Mouse (Mus musculus) bone marrow, adult 2 months (tissue): ENCODE results near the gene Hes7. TPM values are rescaled to one million over a fixed set of nuclear protein-coding genes. Genes with fewer than 3 reads are reported as not detected.
"Not testable (repeated sequence)": the region's sequence is repeated elsewhere in the genome, so short reads cannot be mapped to it uniquely, and the experiment has no call there.

Experiments used
- H3K27ac ChIP-seq: fragments of 200-500 bp; 2 replicates; pipeline ENCODE4 v1.5.1; 2012; ENCODE audit warnings: low read depth, mild to moderate bottlenecking, control low read depth, inconsistent platforms, low read length; ENCODE audit not compliant: control insufficient read depth, poor library complexity, insufficient read depth
- H3K4me1 ChIP-seq: fragments of 200-500 bp; 2 replicates; pipeline ENCODE4 v1.6.1; 2011; ENCODE audit warnings: low read length; ENCODE audit not compliant: control insufficient read depth, insufficient read depth
- H3K4me3 ChIP-seq: fragments of 200-500 bp; replicated peaks from 2 replicates; pipeline ENCODE3; 2011; ENCODE audit warnings: mild to moderate bottlenecking, low read depth, low read length, control low read depth; ENCODE audit not compliant: control insufficient read depth
- CTCF ChIP-seq: fragments of 200-500 bp; IDR thresholded peaks from 2 replicates; pipeline ENCODE4 v1.5.1; 2011; ENCODE audit warnings: low read length, control low read depth; ENCODE audit not compliant: control insufficient read depth, insufficient read depth
- POLR2A ChIP-seq: fragments of 200-500 bp; IDR thresholded peaks from 2 replicates; pipeline ENCODE4 v1.6.1; 2011; ENCODE audit warnings: low read depth, mild to moderate bottlenecking, control low read depth, low read length, borderline replicate concordance; ENCODE audit not compliant: control insufficient read depth
- WGBS: fragments of 180-500 bp; shearing (Covaris S2); methylation state at CpG from one replicate; pipeline ENCODE4 v1.1.7; 2018; 5-methylcytosine and 5-hydroxymethylcytosine counted together
- polyA plus RNA-seq: library from polyadenylated mRNA; stranded (reverse); fragments of >200 nt; gene quantifications from 2 replicates; pipeline ENCODE4 v1.2.4, GENCODE M21; 2011; ENCODE audit warnings: low replicate concordance; ENCODE audit not compliant: missing spikeins, insufficient read depth, insufficient read length

Gene Hes7
- polyA plus RNA-seq, 1 experiment, result 1.1 TPM

GRCm38 (mm10) chr11:69090367-69090766 lies 29.8 kb upstream of the Hes7 start:
- no peak for TF ChIP-seq CTCF
- no peak for TF ChIP-seq POLR2A
- peaks cover 3% of the 10 kb centered on the region; the same call in 1 of the 2 replicates for H3K4me1 ChIP-seq
- no peak overlapping the region for H3K4me3 ChIP-seq
- no peak overlapping the region; the same call in 1 of the 2 replicates for H3K27ac ChIP-seq
- 82% methylated on average over 6 of the region's 6 CpGs for WGBS

GRCm38 (mm10) chr11:69091566-69092385 lies 28.4 kb upstream of the Hes7 start:
- Histone ChIP-seq H3K4me3 (no peak overlapping the region), H3K27ac (no peak overlapping the region), H3K4me1 (peaks cover 3% of the 10 kb centered on the region; the same call in 1 of the 2 replicates)
- WGBS, result 70% methylated on average over 7 of the region's 7 CpGs
- no peak for TF ChIP-seq POLR2A
- TF ChIP-seq CTCF, result no peak

- H3K4me1 ChIP-seq, result peaks cover 3% of the 10 kb centered on the region; the same call in 1 of the 2 replicates
- TF ChIP-seq CTCF, result peak; percentile 76
- TF ChIP-seq POLR2A, result no peak
Observed at GRCm38 (mm10) chr11:69092386-69092751, 27.8 kb upstream of the Hes7 start.

GRCm38 (mm10) chr11:69092871-69093270 lies 27.3 kb upstream of the Hes7 start:
- WGBS, result 59% methylated on average over 4 of the region's 4 CpGs
- Histone ChIP-seq H3K4me1 (peaks cover 6% of the 10 kb centered on the region; the same call in 1 of the 2 replicates), H3K27ac (no peak overlapping the region), H3K4me3 (no peak overlapping the region)
- TF ChIP-seq CTCF (no peak), POLR2A (no peak)

More at GRCm38 (mm10) chr11:69092386-69092751, 27.8 kb upstream of the Hes7 start:
- H3K27ac ChIP-seq, result no peak overlapping the region
- H3K4me3 ChIP-seq, result no peak overlapping the region
- WGBS, result 3% methylated on average over 3 of the region's 3 CpGs

GRCm38 (mm10) chr11:69093856-69094255 lies 26.3 kb upstream of the Hes7 start:
- WGBS, result 90% methylated on average over 7 of the region's 7 CpGs
- peaks cover 13% of the 10 kb centered on the region; the same call in 1 of the 2 replicates for H3K4me1 ChIP-seq
- not testable (repeated sequence) for H3K4me3 ChIP-seq, H3K27ac ChIP-seq

GRCm38 (mm10) chr11:69094697-69095429 lies 25.3 kb upstream of the Hes7 start, which contains the start of gene Per1:
Gene Per1 (plus strand): TSS chr11:69095217.
- WGBS, result under 1% methylated on average over 37 of the region's 37 CpGs
- Histone ChIP-seq H3K4me1 (peaks cover 10% of the 10 kb centered on the region; the same call in 1 of the 2 replicates), H3K4me3 (peak within 1 kb of the TSS; percentile 80), H3K27ac (peak within 1 kb of the TSS; percentile 91)
- peak; percentile 58 for TF ChIP-seq POLR2A
- TF ChIP-seq CTCF, result no peak

- H3K27ac ChIP-seq, result peak overlapping the region; percentile 91
- H3K4me1 ChIP-seq, result peaks cover 10% of the 10 kb centered on the region; the same call in 1 of the 2 replicates
- no peak for TF ChIP-seq CTCF
- TF ChIP-seq POLR2A, result no peak
- peak overlapping the region; percentile 80 for H3K4me3 ChIP-seq
- WGBS, result 1% methylated on average over 27 of the region's 27 CpGs
Observed at GRCm38 (mm10) chr11:69095511-69096231, 24.5 kb upstream of the Hes7 start.

- H3K27ac ChIP-seq, result peak overlapping the region; percentile 81
- WGBS, result 12% methylated on average over 9 of the region's 9 CpGs
- peak overlapping the region; percentile 80 for H3K4me3 ChIP-seq
- H3K4me1 ChIP-seq, result peaks cover 13% of the 10 kb centered on the region; the same call in 1 of the 2 replicates
- TF ChIP-seq CTCF (no peak; the same call in 1 of the 2 replicates), POLR2A (no peak)
Observed at GRCm38 (mm10) chr11:69096360-69096986, 23.7 kb upstream of the Hes7 start.
